Mouse (Mus musculus) ES-Bruce4 (cell line): Measurements from ENCODE around the gene Bloc1s4. TPM values are rescaled to one million over a fixed set of nuclear protein-coding genes. Genes with fewer than 3 reads are reported as not detected.

Experiments used
- H3K27ac ChIP-seq: 2 replicates; pipeline ENCODE4 v1.5.1; 2012; ENCODE audit warnings: low read length, inconsistent platforms; ENCODE audit not compliant: insufficient read depth
- H3K27me3 ChIP-seq: 2 replicates; pipeline ENCODE4 v1.6.1; 2012; ENCODE audit warnings: mild to moderate bottlenecking, low read length, inconsistent platforms; ENCODE audit not compliant: control insufficient read depth, poor library complexity, insufficient read depth, severe bottlenecking
- H3K36me3 ChIP-seq: 2 replicates; pipeline ENCODE4 v1.6.1; 2012; ENCODE audit warnings: inconsistent platforms, mild to moderate bottlenecking, low read length, moderate library complexity; ENCODE audit not compliant: control insufficient read depth, poor library complexity, insufficient read depth, severe bottlenecking
- H3K4me1 ChIP-seq: one replicate; pipeline ENCODE4 v1.8.1; 2011; ENCODE audit warnings: low read length; ENCODE audit not compliant: control insufficient read depth, insufficient read depth
- H3K4me3 ChIP-seq: 2 replicates; pipeline ENCODE4 v1.5.1; 2011; ENCODE audit warnings: low read depth, mild to moderate bottlenecking, low read length
- H3K9ac ChIP-seq: 2 replicates; pipeline ENCODE4 v1.6.1; 2012; ENCODE audit warnings: low read depth, mild to moderate bottlenecking, inconsistent platforms; ENCODE audit not compliant: poor library complexity, severe bottlenecking
- H3K9me3 ChIP-seq: replicated peaks from 2 replicates; pipeline ENCODE4 v1.6.1; 2012; ENCODE audit warnings: mild to moderate bottlenecking, low read length, inconsistent platforms; ENCODE audit not compliant: control insufficient read depth, poor library complexity, insufficient read depth, severe bottlenecking
- CTCF ChIP-seq: IDR thresholded peaks from one replicate; pipeline ENCODE4 v1.8.1; 2011; ENCODE audit warnings: low read depth, low read length
- EP300 ChIP-seq: IDR thresholded peaks from 2 replicates; pipeline ENCODE4 v1.6.1; 2011; ENCODE audit warnings: low read depth, low read length; ENCODE audit not compliant: insufficient read depth
- POLR2A ChIP-seq: IDR thresholded peaks from one replicate; pipeline ENCODE4 v1.8.1; 2011; ENCODE audit warnings: low read length; ENCODE audit not compliant: insufficient read depth
- polyA plus RNA-seq: library from polyadenylated mRNA; stranded (reverse); fragments of >200 nt; gene quantifications from 2 replicates; pipeline ENCODE4 v1.2.4, GENCODE M21; 2011; ENCODE audit warnings: low read depth; ENCODE audit not compliant: missing spikeins, insufficient read depth, insufficient read length

Bloc1s4 gene
- polyA plus RNA-seq, 1 experiment, result 8.6 TPM

DNA sequence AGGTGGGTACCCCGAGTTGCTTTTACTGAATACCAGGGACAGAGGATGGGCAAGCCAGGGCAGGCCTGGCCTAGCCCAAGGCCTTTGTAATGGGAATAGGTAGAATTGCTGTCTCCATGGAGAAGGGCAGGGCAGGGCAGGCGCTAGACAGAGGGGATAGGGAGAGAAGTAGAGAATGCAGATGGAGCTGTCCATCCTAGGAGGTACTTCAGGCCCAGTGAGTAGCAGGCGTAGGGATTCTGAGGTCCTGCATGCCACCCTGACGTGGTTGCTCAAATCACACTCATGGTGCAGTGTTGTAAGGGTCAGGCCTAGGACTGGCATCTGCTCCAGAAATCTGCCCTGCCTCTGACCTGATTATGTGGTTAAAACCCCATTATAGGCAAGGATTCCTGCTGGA lies 10.7 kb downstream of the Bloc1s4 start:
- TF ChIP-seq EP300 (peak; percentile 71; the same call in 1 of the 2 replicates), POLR2A (no peak)
- no peaks in the 10 kb centered on the region for H3K36me3 ChIP-seq

GRCm38 (mm10) chr5:36736009-36736408 lies 12.4 kb downstream of the Bloc1s4 start:
- H3K4me1 ChIP-seq, result no peaks in the 10 kb centered on the region
- no peaks in the 10 kb centered on the region for H3K9me3 ChIP-seq
- TF ChIP-seq EP300, result no peak
- TF ChIP-seq CTCF, result no peak
- no peak for TF ChIP-seq POLR2A
- H3K27me3 ChIP-seq, result no peaks in the 10 kb centered on the region
- H3K4me3 ChIP-seq, result no peak overlapping the region
- no peak overlapping the region for H3K9ac ChIP-seq
- H3K36me3 ChIP-seq, result no peaks in the 10 kb centered on the region
- H3K27ac ChIP-seq, result no peak overlapping the region

More for the DNA sequence above, 10.7 kb downstream of the Bloc1s4 start:
- Histone ChIP-seq H3K4me1 (no peaks in the 10 kb centered on the region), H3K9me3 (no peaks in the 10 kb centered on the region), H3K27me3 (no peaks in the 10 kb centered on the region), H3K4me3 (no peak overlapping the region), H3K27ac (peak overlapping the region; percentile 62; the same call in 1 of the 2 replicates), H3K9ac (no peak overlapping the region)

DNA sequence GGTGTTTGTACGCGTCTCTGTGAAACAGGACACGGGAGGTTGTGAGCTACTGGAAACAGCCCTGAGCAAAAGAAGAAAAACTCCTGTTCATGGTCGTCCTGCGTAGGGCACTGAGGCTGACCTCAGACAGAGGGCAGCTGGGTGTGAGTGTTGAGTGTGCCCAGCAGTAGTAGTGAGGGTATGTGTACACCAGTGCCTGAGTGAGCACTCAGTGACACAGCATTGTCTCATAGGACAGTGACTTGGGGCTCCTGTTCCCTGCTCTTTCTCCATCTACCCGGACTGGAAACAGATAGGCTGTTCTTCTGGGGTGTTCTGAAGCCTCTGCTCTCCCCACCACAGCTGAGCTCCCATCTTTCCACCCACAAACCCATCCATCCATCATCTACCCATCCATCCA lies 13.3 kb downstream of the Bloc1s4 start:
- Histone ChIP-seq H3K9me3 (no peaks in the 10 kb centered on the region), H3K9ac (no peak overlapping the region), H3K4me3 (no peak overlapping the region), H3K27ac (no peak overlapping the region), H3K27me3 (no peaks in the 10 kb centered on the region), H3K4me1 (no peaks in the 10 kb centered on the region), H3K36me3 (no peaks in the 10 kb centered on the region)
- TF ChIP-seq EP300, result no peak
- no peak for TF ChIP-seq CTCF
- no peak for TF ChIP-seq POLR2A

DNA sequence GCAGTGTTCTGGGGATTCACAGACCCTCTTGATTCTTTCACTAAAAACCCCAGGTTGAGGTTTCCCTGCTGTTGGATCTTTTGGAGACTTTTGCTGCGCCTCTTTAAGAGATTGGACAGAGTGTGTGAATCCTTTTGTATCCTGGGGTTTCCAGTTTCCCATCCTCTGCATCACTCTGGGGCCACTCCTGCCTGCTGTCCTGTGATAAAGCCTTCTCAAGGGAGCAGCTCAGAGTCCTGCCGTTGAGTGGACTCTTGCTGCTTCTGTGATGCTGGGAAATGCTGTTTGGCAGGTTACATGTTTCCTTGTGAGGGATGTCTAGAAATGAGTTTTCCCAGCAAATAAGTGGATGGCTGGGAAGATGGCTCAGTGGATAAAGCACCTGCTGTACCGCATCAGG lies 15.0 kb downstream of the Bloc1s4 start:
- Histone ChIP-seq H3K36me3 (no peaks in the 10 kb centered on the region), H3K27ac (no peak overlapping the region), H3K4me3 (no peak overlapping the region), H3K4me1 (no peaks in the 10 kb centered on the region), H3K9me3 (no peaks in the 10 kb centered on the region), H3K27me3 (no peaks in the 10 kb centered on the region), H3K9ac (no peak overlapping the region)
- TF ChIP-seq EP300 (no peak), POLR2A (no peak), CTCF (no peak)

DNA sequence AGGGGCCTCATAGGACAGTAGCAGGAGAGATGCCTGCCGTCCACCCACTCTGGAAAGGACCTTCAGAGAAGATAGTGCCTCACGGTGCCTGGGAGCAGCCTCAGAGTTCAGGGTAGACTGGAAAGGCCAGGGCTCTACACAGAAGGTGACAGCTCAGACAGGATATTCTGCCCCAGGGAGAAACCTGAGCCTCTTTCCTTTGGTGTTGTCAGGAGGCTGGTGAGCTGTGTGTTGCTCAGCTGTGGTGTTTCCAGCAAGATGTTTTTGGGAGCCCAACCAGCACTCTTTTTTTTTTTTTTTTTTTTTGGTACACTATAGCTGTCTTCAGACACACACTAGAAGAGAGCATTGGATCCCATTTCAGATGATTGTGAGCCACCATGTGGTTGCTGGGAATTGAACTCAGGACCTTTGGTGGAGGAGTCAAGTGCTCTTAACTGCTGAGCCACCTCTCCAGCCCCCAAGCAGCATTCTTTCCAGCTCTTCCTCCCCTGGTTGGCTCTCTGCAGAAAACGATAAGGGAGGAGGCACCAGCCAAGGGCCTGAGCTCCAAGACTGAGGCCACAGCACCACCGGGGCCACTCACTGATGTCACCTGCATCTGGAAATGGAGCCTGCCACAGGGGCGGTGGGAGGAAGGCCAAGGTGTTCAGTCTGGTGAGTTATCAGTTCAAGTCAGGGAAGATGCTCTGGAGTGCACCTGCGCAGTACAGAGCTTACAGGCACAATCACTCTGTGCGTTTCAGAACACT lies 16.4 kb downstream of the Bloc1s4 start:
- Histone ChIP-seq H3K27me3 (no peaks in the 10 kb centered on the region), H3K9ac (no peak overlapping the region)
- no peak for TF ChIP-seq POLR2A
- TF ChIP-seq CTCF, result no peak
- no peak for TF ChIP-seq EP300

DNA sequence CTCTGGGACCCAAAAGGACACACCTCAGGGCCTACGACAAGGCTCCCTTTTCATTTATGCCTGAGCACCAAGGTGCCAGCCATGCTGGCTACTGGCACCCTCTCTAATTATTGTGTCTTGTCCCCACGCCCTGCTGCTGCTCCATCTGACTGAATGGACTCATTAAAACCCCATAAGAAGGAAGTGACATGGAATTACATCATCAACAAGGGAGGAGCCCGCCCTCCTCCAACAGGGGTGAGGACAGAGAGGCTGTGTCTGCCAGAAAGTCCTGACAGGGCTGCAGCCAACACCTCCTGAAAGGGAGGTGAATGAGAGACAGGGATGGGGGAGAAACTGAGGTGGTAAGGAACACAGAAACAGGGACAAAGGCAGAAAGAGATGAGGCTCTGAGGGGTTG lies 17.8 kb downstream of the Bloc1s4 start:
- H3K4me3 ChIP-seq, result no peak overlapping the region
- no peak for TF ChIP-seq CTCF
- no peak for TF ChIP-seq EP300
- no peak for TF ChIP-seq POLR2A
- no peak overlapping the region for H3K9ac ChIP-seq
- no peaks in the 10 kb centered on the region for H3K4me1 ChIP-seq
- H3K9me3 ChIP-seq, result no peaks in the 10 kb centered on the region
- no peak overlapping the region for H3K27ac ChIP-seq
- no peaks in the 10 kb centered on the region for H3K36me3 ChIP-seq
- H3K27me3 ChIP-seq, result no peaks in the 10 kb centered on the region

More for the DNA sequence above, 16.4 kb downstream of the Bloc1s4 start:
- H3K4me1 ChIP-seq, result no peaks in the 10 kb centered on the region
- H3K27ac ChIP-seq, result no peak overlapping the region
- H3K4me3 ChIP-seq, result no peak overlapping the region
- no peaks in the 10 kb centered on the region for H3K9me3 ChIP-seq
- no peaks in the 10 kb centered on the region for H3K36me3 ChIP-seq
